Mouse (Mus musculus): ENCODE measurements around the gene Gm2163.
"Not testable (repeated sequence)": the region's sequence is repeated elsewhere in the genome, so short reads cannot be mapped to it uniquely, and the experiment has no call there.

Gene Gm2163

DNA sequence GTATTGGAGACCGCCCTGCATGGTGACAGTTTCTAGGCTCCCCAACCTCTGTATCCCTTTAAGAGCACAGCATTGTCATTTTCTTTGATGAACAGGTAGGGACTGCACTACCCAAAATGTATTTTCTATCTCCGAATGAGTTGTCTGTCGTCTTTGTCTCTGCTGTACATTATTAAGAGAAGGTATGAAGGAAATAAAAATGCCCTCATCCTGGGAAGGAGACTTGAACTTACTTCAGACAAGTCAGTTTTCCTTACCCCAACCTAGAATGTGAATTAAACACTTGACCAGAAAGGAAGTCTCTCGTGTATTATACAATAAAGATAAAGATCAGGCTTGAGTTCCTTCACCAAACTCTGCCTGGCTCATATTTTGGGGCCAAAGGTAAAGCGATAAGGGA is at the start of gene Gm2163:
TSS of gene Gm2163 (plus strand) at position 301 of the 400 bp plus-strand sequence.
- not testable (repeated sequence) for DNase-seq (ENCODE audit: extremely low read depth, low read depth)

DNA sequence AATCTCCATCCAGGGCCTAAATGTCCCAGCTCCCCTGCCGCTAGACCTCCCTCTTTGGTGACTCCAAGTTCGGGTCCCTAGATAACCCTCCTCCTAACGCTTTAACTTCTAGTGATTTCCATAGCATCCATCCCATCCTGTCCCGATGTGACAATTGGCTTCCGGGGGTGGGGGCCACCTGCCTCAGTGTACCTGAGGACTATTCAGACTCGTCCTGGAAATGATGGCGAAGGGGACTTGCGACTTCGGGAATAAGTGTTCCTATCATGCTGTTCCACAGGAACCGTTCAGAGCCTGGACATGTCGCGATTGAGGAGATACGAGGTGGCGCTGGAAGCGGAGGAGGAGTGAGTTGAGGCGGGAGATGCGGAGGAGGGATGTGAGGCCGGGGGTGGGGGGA is 27.5 kb upstream of the Gm2163 start, which contains the start of gene Gm21586:
TSS of gene Gm21586 (plus strand) at position 301 of the 400 bp plus-strand sequence.
- not testable (repeated sequence) for DNase-seq (ENCODE audit: extremely low read depth, low read depth)

DNA sequence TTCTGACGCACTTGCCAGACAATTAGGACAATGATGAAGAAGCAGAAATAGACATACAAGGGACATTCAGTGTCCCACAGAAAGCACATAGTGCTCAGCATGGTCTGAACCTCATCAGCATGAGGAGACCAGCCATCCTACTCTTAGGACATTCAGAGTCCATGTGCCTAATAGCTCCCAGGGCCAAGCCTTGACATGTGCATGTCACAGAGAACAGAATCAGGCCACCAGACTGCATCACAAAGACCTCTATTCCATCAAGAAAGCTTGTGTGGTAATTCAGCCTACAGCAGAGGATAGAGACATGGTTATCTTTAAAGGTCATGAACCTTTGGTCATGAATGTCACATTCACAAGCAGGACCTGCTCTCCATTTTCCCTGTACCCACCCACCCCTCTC is 61.5 kb downstream of the Gm2163 start, which contains the start of gene Fam205a2:
TSS of gene Fam205a2 (minus strand) at position 101 of the 400 bp plus-strand sequence.
- not testable (repeated sequence) for DNase-seq (ENCODE audit: extremely low read depth, low read depth)

DNA sequence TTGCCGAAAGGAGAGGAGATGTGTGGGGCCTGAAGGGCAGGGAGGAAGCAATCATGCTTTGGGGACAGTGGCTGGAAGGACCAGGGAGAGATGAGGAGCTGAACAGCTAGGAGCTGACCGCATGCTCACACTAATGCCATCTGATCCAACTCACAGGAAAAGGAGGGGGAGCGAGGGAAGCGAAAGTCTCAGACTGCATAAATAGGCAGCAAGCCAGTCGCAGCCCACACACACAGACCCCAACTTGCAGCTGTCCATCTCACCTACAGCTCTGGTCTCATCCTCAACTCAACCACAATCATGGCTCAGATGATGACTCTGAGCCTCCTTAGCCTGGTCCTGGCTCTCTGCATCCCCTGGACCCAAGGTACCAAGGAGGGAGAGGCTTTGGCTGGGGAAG is 145.3 kb downstream of the Gm2163 start, which contains the start of gene Gm10591:
TSS of gene Gm10591 (plus strand) at position 301 of the 400 bp plus-strand sequence.
- not testable (repeated sequence) for DNase-seq (ENCODE audit: extremely low read depth, low read depth)

DNA sequence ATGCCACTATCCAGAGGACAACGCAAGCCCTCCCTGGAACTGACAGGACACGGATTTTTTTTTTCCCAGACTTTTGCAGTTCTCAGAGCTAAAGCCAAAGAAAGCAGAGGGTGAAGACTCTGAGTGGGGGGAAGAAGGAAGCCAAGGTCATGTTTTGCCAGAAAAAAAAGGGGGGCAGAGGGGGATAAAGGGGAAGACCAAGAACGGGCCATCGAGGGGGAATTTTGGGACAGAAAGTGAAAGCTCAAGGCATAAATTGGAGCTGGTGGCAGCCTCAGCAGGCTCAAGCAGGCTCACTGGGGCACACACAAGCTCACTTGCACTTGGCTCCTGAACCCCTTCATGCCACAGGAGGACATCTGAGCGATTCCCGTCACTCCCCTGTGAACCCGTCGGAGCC is 162.9 kb downstream of the Gm2163 start, which contains the start of gene Gm2564:
TSS of gene Gm2564 (plus strand) at position 301 of the 400 bp plus-strand sequence.
- DNase-seq (ENCODE audit: extremely low read depth, low read depth), result not testable (repeated sequence)
